Mouse (Mus musculus) testis, adult 2 months (tissue): ENCODE measurements around the gene Atxn7l3. TPM values are rescaled to one million over a fixed set of nuclear protein-coding genes. Genes with fewer than 3 reads are reported as not detected.

Experiments
- H3K27ac ChIP-seq: fragments of 200-500 bp; 2 replicates; pipeline ENCODE4 v1.5.1; 2012; ENCODE audit warnings: low read depth, low read length; ENCODE audit not compliant: control insufficient read depth, insufficient read depth
- H3K27me3 ChIP-seq: fragments of 200-500 bp; 2 replicates; pipeline ENCODE4 v1.6.1; 2012; ENCODE audit warnings: mild to moderate bottlenecking, low read length, moderate library complexity; ENCODE audit not compliant: control insufficient read depth, insufficient read depth
- H3K36me3 ChIP-seq: fragments of 200-500 bp; 2 replicates; pipeline ENCODE4 v1.6.1; 2012; ENCODE audit warnings: mild to moderate bottlenecking, low read length; ENCODE audit not compliant: control insufficient read depth, insufficient read depth
- H3K4me1 ChIP-seq: fragments of 200-500 bp; 2 replicates; pipeline ENCODE4 v1.6.1; 2012; ENCODE audit warnings: low read length; ENCODE audit not compliant: control insufficient read depth, insufficient read depth
- H3K4me3 ChIP-seq: fragments of 200-500 bp; 2 replicates; pipeline ENCODE4 v1.5.1; 2012; ENCODE audit warnings: low read depth, mild to moderate bottlenecking, low read length, moderate library complexity, mixed read lengths; ENCODE audit not compliant: control insufficient read depth
- CTCF ChIP-seq: fragments of 200-500 bp; IDR thresholded peaks from 2 replicates; pipeline ENCODE4 v1.5.1; 2012; ENCODE audit warnings: low read depth, mild to moderate bottlenecking, inconsistent platforms, low read length, moderate library complexity; ENCODE audit not compliant: control insufficient read depth, insufficient read depth, insufficient replicate concordance
- POLR2A ChIP-seq: fragments of 200-500 bp; IDR thresholded peaks from 2 replicates; pipeline ENCODE4 v1.6.1; 2012; ENCODE audit warnings: low read depth, mild to moderate bottlenecking, inconsistent platforms, low read length, moderate library complexity; ENCODE audit not compliant: control insufficient read depth
- polyA plus RNA-seq: library from polyadenylated mRNA; depleted of rRNA; stranded (reverse); fragments of >200 nt; gene quantifications from 2 replicates; pipeline ENCODE4 v1.2.3, GENCODE M21; 2012; rRNA removed

The Atxn7l3 gene
- 16.8 and 17.8 TPM in 2 replicates for polyA plus RNA-seq

DNA sequence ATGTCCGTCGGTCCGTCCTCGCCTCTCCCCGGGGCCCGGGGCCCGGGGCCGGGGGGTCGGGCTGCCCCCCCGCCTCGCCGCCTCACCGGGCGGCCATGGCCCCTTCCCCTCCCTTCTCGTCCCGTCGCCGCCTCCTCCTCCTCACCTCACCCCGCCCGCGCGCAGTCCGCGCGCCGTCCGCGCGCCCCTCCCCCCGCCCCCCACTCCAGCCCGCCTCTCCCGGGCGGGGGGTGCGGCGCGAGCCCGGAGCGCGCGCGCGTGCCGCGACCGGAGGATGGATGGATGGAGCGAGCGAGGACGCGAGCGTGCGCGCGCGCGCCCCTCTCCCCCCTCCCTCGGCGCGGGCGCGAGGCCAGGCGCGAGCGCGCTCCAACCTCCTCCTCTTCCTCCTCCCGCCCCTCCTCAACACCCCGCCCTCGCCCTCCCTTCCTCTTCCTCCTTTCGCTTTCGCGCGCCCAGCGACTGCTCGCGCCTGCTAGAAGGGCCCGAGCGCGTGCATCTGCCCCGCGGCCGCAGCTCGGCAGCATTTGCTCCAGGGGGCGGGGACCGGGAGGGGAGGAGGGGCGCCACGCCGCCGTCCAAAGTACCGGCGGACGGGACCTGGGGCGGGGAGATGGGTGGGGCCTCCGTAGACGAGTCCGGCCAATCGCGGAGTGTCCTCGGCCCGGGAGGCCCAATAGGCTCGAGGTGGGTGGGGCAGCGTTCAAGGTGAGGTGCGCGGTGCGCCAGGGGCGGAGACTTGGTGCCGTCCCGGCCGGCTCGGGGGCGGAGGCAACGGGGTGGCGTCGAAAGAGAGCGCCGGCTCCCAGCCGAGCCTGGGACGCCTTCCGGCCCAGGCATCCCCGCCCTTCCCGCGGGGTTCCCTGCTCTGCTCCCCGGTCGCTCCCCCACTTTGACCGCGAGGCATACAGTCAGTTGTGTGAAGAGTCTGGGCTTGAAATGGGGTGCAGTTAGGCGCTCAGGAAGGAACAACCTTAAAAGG is at the start of gene Atxn7l3:
Gene Atxn7l3, minus strand, starts transcription at position 141 of the 982 bp plus-strand sequence.
- no peaks in the 10 kb centered on the region; the same call in 1 of the 2 replicates for H3K36me3 ChIP-seq
- peak within 1 kb of the TSS; percentile 88 for H3K27ac ChIP-seq
- TF ChIP-seq CTCF (no peak), POLR2A (peak; percentile 76)
- H3K4me3 ChIP-seq, result peak within 1 kb of the TSS; percentile 93
- H3K4me1 ChIP-seq, result peaks cover 16% of the 10 kb centered on the region
- no peaks in the 10 kb centered on the region for H3K27me3 ChIP-seq

- H3K36me3 ChIP-seq, result no peaks in the 10 kb centered on the region
- H3K4me3 ChIP-seq, result no peak overlapping the region
- no peak overlapping the region for H3K27ac ChIP-seq
- H3K4me1 ChIP-seq, result no peaks in the 10 kb centered on the region
- no peaks in the 10 kb centered on the region for H3K27me3 ChIP-seq
- TF ChIP-seq CTCF (no peak), POLR2A (no peak)
These were observed 48.0 kb upstream of the Atxn7l3 start for GRCm38 (mm10) chr11:102344458-102344857.

GRCm38 (mm10) chr11:102342742-102343141 is 46.3 kb upstream of the Atxn7l3 start:
- Histone ChIP-seq H3K4me3 (no peak overlapping the region), H3K36me3 (no peaks in the 10 kb centered on the region), H3K4me1 (no peaks in the 10 kb centered on the region), H3K27me3 (no peaks in the 10 kb centered on the region), H3K27ac (no peak overlapping the region)
- TF ChIP-seq CTCF (no peak), POLR2A (no peak)

- Histone ChIP-seq H3K36me3 (no peaks in the 10 kb centered on the region), H3K27me3 (no peaks in the 10 kb centered on the region), H3K27ac (no peak overlapping the region), H3K4me3 (no peak overlapping the region), H3K4me1 (no peaks in the 10 kb centered on the region)
- no peak for TF ChIP-seq CTCF
- TF ChIP-seq POLR2A, result no peak
These were observed 44.7 kb upstream of the Atxn7l3 start for GRCm38 (mm10) chr11:102341101-102341500.

DNA sequence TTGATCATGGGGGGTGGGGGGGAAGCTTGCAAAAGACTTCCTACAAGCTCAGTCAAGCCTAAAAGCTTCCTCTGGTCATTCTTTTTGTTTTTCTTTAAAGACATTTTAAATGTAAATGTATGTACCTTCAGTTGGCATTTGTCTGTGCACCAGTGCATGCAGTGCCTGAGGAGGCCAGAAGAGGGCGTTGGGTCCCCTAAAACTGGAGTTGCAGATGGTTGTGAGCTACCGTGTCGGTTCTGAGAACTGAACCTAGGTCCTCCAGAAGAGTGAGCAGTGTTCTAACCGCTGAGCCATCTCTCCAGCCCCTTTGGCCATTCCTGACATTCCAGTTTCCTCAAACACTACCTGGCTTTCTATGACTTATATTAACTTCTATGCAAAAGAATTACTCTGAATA is 43.2 kb upstream of the Atxn7l3 start:
- H3K36me3 ChIP-seq, result no peaks in the 10 kb centered on the region
- H3K27me3 ChIP-seq, result no peaks in the 10 kb centered on the region
- TF ChIP-seq CTCF (peak; percentile 71; the same call in 1 of the 2 replicates), POLR2A (no peak)
- H3K4me1 ChIP-seq, result peaks cover 2% of the 10 kb centered on the region; the same call in 1 of the 2 replicates
- H3K27ac ChIP-seq, result no peak overlapping the region
- H3K4me3 ChIP-seq, result no peak overlapping the region

DNA sequence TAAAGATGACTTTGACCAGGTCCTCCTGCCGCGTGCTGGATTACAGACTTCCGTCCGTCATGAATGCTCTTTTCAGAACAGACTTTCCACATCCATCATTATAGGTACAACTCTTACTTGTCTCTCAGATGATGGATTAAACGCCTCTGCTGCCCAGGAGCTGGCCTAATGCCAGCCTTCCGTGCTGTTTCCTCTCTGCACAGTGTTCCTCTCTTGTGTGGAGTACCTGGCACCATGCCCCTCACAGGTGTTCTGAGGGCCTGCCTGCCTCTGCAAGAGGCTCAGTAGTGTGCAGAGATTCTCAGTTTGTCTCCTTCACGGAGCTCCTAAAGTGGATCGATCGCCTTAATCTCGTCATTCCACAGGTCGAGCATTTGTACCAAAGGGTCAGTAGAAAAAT is 42.8 kb upstream of the Atxn7l3 start:
- Histone ChIP-seq H3K4me3 (no peak overlapping the region), H3K27me3 (no peaks in the 10 kb centered on the region), H3K36me3 (no peaks in the 10 kb centered on the region), H3K27ac (no peak overlapping the region), H3K4me1 (peaks cover 2% of the 10 kb centered on the region; the same call in 1 of the 2 replicates)
- no peak for TF ChIP-seq POLR2A
- TF ChIP-seq CTCF, result no peak

DNA sequence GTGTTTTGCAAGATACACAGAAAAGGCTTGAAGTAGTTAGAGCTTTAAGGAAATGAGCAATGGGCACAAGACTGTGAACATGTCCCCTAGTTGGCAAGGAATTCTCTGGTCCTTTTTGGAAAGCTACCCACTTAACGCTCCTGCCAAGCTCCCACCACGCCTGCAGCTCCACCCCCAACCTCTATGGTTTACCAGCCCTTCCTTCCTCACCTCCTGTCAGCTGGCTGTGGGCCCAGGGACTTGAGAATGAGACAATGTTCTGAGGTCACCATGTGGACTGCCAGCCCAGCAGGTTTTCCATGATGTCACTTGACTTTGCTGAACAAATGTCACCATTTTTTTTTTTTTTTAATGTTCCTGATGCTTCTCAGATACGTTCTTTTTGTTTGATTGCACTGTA is 42.1 kb upstream of the Atxn7l3 start:
- Histone ChIP-seq H3K4me1 (peaks cover 2% of the 10 kb centered on the region; the same call in 1 of the 2 replicates), H3K27ac (no peak overlapping the region), H3K27me3 (no peaks in the 10 kb centered on the region), H3K4me3 (no peak overlapping the region), H3K36me3 (no peaks in the 10 kb centered on the region)
- TF ChIP-seq CTCF (no peak), POLR2A (no peak)
